Mouse (Mus musculus) frontal cortex, postnatal 36 days (tissue): Measurements from ENCODE around the gene Katnb1.
A peak's percentile ranks its signal among the peaks of the same experiment; 100 is the strongest.

ENCODE experiments used
- DNase-seq, 2 experiments: peaks; one replicate each; pipeline ENCODE4 v3.0.0; 2022; ENCODE audit warnings: low spot score in 2 of 2

The Katnb1 gene

DNA sequence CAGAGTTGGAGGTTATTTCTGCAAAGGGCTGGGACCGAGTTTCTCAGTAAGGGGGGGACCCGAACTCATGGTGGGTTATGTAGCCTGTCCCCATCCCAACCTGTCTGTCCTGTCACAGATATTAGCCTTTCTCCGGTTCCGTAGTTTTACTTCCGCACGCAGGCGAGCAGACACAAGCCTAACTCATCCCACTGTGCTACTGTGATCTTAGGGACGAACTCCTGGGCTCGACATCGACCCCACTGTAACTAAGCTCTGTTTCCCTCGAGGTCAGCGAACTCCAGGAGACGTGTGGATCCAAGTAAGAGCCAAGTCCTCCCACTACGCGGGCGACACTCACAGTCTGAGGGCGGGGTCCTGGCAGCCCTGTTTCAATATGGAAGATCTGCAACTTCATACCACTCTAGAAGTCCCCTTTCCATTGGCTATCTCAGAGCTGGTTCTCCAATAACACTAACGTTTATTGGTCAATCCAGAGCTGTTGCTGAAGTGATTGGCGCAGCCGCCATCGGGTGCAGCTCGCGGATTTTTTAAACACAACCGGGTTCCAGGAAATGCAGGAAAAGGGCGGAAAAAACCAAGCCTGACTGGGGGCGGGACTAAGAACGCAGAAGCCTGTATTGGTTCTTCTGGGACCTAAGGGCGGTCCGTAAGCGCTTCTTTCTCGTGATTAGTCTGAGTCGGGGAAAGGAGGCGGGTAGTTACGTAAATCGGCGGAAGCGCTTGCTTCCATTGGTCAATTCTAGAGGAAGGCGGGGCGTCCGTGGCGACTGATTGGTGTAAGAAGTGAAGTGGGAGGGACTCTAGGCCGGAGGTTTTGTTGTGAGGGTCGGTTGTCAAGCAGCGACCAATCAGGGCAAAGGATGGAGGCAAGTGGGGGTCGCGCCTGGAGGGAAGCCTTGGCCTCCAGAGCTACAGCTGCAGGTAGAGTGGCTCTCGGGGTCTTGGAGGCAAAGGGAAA is at the start of gene Katnb1:
Gene Katnb1, plus strand, starts transcription at position 806 of the 961 bp plus-strand sequence.
- peak; percentile 98 to 99 for DNase-seq

DNA sequence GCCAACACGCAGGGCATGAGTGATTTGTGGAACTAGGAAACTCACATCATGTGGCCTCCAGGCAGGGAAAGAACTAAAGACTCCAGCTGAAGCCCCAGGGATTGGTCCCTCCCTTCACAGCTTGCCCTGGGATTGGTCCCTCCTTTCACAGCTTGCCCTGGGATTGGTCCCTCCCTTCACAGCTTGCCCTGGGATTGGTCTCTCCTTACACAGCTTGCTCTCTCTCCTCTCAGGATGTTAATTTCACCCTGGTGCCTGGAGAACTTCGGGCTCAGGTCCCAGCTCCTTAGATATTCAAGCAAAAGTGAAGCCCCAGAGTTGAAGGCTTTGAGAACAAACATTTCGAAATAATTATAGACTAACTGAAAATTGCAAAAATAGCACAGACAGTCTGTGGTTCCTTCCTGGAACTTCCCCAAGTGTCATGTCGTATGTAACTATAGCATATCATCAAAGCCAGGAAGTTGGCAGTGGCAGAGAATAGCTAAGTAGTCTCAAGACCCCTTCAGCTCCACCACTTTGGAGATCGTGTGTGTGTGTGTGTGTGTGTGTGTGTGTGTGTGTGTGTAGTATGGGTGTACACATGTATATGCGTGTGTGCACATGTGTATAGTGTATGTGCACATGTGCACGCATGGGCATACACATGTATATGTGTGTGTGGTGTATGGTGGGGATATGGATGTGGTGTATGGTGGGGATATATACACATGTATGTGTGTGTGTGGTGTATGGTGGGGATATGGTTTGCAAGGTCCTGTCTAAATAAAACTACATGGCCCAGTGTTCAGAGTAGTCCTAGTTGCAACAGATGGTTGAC is 43.7 kb upstream of the Katnb1 start:
- peak; percentile 42 to 61 for DNase-seq

- no peak for DNase-seq
These were observed 38.9 kb upstream of the Katnb1 start for GRCm38 (mm10) chr8:95041883-95042784.

DNA sequence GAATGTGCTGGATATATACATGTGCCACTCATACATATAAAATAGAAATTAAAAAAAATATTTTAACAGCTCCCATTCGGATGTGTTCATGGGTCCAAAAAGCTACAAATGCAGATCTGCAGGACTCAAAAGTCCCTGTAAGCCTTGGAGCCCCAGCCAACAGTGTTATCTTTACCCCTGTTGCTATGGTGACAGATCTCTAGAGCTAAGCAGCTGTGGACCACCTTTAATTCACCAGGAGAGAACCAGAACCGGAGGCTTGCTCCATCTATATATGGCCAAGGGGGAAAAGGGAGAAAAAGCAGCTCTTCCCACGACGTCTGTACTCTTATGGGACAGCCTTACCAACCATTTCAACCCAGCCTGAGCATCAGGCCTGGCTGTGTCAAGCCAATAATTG is 36.2 kb upstream of the Katnb1 start:
- DNase-seq: no peak

GRCm38 (mm10) chr8:95046982-95047381 is 34.0 kb upstream of the Katnb1 start:
- no peak for DNase-seq

DNA sequence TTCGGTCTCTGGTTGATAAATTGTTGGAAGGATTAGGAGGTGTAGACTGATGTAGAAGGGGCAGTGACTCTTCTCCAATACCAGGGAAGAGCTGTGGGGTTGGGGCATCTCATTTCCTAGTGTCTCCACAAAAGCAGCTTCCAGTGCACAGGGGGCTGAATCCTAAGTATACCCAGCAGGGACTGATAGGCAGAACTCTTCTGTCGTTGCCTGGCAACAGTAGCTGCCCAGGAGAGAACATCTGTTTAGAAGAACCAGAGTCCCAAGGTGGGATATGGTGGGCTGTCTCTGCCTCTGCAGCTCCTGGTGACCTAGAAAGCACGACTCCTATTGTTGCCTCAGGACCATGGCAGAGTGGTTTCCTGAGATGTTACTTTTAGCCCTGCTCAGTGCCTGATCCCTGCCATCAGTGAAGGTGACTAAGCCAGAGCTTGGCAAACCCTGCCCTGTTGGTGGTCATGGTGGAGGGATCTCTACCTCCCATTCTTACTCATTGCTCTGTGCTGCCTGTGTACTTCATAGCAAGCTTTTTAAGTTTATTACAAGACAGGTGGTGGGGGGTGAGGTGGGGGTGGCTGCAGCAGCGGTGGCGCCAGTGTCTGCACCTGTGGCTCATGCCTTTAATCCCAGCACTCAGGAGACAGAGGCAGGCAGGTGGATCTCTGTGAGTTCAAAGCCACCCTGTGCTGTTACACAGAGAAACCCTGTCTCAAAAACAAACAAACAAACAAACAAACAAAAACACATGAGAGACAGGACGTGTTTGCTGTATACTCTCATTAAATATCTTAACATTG is 32.9 kb upstream of the Katnb1 start:
- no peak for DNase-seq

- no peak for DNase-seq
These were observed 31.4 kb upstream of the Katnb1 start for GRCm38 (mm10) chr8:95049636-95050035.

- no peak for DNase-seq
These were observed 26.5 kb upstream of the Katnb1 start for GRCm38 (mm10) chr8:95054438-95054837.

DNA sequence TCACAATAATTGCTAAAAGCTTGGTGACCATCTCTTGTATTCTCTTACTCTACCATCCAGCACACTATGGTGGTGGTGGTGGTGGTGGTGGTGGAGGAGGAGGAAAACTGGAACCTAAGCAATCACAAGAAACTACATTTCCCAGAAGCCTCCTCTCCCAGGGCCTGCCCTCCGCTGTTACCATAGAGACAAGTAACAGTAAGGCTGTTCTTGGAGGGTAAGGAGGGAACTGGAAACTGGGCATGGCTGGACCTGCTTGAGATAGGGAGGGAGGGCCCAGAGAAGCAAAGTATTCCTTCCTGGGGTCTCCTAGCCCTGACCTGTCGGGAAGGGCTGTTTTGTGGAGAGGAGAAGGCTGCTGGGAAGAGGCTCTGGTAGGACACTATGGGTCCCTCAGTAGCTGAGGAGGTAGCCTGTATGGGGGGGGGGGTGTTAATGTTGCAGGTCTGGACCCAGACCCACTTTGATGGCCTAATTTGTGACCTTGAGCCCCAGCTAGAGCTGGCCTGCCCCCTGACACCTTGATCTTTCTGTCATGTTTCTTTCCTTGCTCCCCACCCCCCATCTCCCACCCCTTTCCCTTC is 26.0 kb upstream of the Katnb1 start, which contains the start of gene Drc7:
Gene Drc7, plus strand, starts transcription at position 177 of the 584 bp plus-strand sequence.
- DNase-seq: peak; percentile 13 to 16

GRCm38 (mm10) chr8:95056414-95056813 is 24.6 kb upstream of the Katnb1 start:
- no peak for DNase-seq

- no peak for DNase-seq
These were observed 22.3 kb upstream of the Katnb1 start for GRCm38 (mm10) chr8:95058661-95059060.

GRCm38 (mm10) chr8:95059812-95060533 is 21.0 kb upstream of the Katnb1 start:
- DNase-seq: no peak

DNA sequence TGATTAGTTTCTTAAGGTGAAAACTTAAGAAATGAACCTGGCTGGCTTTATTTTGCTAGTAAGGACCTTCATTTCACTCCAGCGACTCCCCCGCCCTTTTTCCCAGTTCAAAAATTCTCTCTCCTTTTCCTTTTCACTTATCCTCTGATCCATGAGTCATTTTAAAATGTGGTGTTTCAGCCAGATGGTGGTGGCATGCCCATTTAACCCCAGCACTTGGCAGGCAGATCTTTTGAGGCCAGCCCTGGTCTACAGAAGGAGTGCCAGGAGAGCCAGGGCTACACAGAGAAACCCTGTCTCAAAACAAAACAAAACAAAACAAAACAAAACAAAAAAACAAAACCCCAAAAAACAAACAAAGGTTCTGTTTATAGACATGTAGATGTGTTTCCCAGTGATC is 16.5 kb upstream of the Katnb1 start:
- no peak for DNase-seq

- peak; percentile 26 to 29 for DNase-seq
These were observed 13.4 kb upstream of the Katnb1 start for GRCm38 (mm10) chr8:95067582-95067981.

GRCm38 (mm10) chr8:95075504-95075903 is 5.5 kb upstream of the Katnb1 start:
- DNase-seq: no peak

GRCm38 (mm10) chr8:95076151-95076550 is 4.8 kb upstream of the Katnb1 start:
- no peak for DNase-seq

DNA sequence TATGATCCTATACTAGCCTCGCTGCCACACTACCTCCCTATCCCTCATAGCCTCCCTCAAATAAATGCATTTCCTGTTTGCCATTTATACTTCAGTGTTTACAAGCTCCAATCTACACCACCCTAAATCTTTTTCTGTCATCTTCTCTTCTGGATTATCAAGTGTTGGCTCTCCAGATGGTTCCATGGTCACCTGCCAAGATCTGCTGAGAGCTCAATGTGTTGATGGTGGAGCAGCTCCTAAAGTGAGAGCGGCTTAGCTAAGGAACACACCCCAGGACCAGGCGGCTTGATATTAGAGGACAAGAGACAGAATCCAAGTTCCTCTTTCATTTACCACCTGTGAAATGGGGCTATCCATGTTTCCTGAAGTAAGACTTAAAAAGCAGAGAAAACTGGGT is 2.9 kb upstream of the Katnb1 start:
- DNase-seq: no peak

- no peak for DNase-seq
These were observed 1.7 kb upstream of the Katnb1 start for GRCm38 (mm10) chr8:95079305-95079704.

DNA sequence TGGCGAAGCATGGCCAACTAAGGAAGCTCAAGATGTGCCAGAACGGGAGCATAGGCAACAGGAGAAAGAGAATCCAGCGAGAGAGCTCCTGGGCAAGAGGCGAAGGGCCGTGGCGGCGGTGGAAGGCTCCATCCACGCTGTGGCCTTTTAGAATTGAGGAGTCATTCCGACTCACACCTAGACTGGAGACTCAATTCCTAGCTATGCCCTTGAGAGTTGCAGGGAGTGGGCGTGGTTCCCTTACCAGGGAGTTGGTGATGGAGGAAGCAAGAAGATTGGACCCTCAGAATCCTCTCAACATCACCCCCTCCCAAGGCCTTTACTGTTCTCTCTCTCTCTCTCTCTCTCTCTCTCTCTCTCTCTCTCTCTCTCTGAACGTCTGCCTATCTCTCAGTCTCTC is 664 bp downstream of the Katnb1 start:
- DNase-seq: no peak

DNA sequence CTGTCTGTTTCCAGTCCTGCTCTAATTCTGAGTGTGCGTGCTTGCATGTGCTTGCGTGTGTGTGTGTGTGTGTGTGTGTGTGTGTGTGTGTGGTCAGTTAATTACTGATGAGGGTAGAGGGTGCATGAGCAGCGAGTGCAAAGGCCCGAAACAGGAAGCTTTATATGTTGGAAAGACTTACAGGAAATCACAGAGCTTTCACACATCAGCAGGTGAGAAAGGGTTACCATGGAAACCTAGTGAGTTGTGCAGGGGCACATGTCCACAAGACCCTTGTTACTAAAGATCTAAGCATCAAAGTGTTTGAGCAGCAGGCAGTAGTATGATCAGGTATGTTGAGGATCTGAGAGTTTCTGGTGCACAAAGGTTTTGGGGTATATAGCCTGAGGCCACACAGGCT is 3.3 kb downstream of the Katnb1 start:
- DNase-seq: no peak
